Mouse (Mus musculus): ENCODE results near the gene Tmem63b. TPM values are rescaled to one million over a fixed set of nuclear protein-coding genes. Genes with fewer than 3 reads are reported as not detected.

Tmem63b gene
- polyA plus RNA-seq, 1 experiment from 2014 or later, result 29.7 TPM

DNA sequence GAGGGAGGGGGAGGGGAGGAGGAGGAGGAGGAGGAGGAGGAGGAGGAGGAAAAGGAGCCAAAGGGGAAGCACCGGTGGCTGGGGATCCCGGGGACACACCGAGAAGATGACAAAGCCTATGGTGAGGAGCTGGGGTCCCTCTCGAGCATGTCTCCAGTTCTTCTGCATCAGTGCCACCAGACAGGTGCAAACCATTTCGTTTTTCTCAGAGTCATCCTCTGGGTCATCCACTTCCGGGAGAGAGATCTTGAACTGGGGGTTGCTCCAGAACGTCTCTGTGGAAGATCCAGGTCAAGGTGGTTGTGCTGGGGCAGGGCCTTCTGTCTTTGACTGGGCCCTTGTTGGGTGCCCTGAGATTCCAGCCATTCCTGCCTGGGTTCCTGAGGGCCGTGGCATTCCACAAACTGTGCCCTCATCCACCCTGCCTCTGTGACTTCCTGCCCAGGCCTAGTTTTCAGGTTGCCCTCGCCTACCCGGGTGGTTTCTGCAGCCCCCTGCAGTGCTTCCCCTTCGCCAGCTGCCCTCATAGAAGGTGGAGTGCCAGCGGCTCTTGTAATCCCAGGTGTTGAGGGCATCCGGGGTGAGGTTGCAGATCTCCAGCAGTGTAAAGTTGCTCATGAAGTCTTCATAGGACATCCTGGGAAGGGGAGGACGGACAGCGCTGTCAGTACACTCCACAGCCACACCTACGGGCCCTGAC lies 48.0 kb downstream of the Tmem63b start:
- H3K27me3 ChIP-seq (ENCODE audit: insufficient read depth, low read length), result no peaks in the 10 kb centered on the region
- ATAC-seq (ENCODE audit: insufficient read depth), result no peak
- no peaks in the 10 kb centered on the region for H3K36me3 ChIP-seq (ENCODE audit: insufficient read depth)
- H3K4me1 ChIP-seq (ENCODE audit: insufficient read depth), result no peaks in the 10 kb centered on the region
- no peak for TF ChIP-seq CTCF (IDR thresholded peaks at IDR 0.05; ENCODE audit: low read depth)
- H3K9ac ChIP-seq, result no peak overlapping the region
- no peaks in the 10 kb centered on the region for H3K9me3 ChIP-seq (ENCODE audit: low read depth, low read length)
- H3K4me3 ChIP-seq (ENCODE audit: low read depth, low read length), result no peak overlapping the region
- no peak overlapping the region for H3K27ac ChIP-seq (ENCODE audit: low read depth)
- no peak overlapping the region for H3K4me2 ChIP-seq
- 65% methylated on average over 16 of the region's 16 CpGs for WGBS
- DNase-seq, result no peak

DNA sequence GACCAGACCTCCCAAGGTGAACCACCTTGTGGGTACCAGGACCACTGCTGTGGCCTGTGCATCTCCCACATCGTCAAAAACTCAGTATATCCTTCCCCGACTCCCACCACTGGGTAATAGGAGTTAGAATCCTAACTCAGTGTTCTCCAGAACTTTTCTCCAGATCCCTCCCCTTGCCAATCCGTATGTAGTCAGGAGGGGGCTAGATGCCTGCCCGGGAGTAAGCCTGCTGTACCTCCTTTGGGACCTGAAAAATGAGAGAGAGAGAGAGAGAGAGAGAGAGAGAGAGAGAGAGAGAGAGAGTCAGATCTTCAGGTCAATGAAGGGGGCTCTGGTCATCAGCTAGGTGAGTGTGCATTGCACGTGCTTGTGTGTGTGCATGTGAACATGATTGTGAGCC lies 52.7 kb downstream of the Tmem63b start:
- no peak overlapping the region for H3K9ac ChIP-seq
- ATAC-seq (ENCODE audit: insufficient read depth), result no peak
- no peak overlapping the region for H3K27ac ChIP-seq (ENCODE audit: low read depth)
- no peak for TF ChIP-seq CTCF (IDR thresholded peaks at IDR 0.05; ENCODE audit: low read depth)
- H3K9me3 ChIP-seq (ENCODE audit: low read depth, low read length), result no peaks in the 10 kb centered on the region
- no peak overlapping the region for H3K4me3 ChIP-seq (ENCODE audit: low read depth, low read length)
- DNase-seq, result no peak
- H3K4me1 ChIP-seq (ENCODE audit: insufficient read depth), result peaks cover 13% of the 10 kb centered on the region
- WGBS, result 77% methylated on average over 5 of the region's 5 CpGs
- H3K36me3 ChIP-seq (ENCODE audit: insufficient read depth), result no peaks in the 10 kb centered on the region
- H3K27me3 ChIP-seq (ENCODE audit: insufficient read depth, low read length), result no peaks in the 10 kb centered on the region
- no peak overlapping the region for H3K4me2 ChIP-seq

DNA sequence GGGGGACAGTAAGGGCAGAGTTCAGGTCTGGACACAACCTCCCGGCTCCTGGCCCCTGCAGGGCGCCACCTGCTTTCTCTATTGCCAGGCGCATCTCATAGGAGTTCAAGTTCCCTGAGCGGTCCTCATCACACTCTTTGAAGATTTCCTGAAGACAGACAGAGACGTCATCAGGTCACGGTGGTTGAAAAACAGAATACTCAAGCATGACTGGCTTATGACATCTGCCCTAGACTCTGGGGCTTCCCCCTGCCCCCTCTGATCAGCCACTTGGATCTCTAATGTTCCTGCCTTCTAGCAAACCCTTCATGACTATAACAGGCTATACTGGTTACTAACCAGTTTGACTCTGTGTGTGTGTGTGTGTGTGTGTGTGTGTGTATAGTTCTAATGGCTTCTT lies 54.8 kb downstream of the Tmem63b start:
- no peak for TF ChIP-seq CTCF (IDR thresholded peaks at IDR 0.05; ENCODE audit: low read depth)
- WGBS, result 75% methylated on average over 6 of the region's 6 CpGs
- Histone ChIP-seq H3K9me3 (ENCODE audit: low read depth, low read length) (no peaks in the 10 kb centered on the region), H3K36me3 (ENCODE audit: insufficient read depth) (no peaks in the 10 kb centered on the region), H3K4me2 (no peak overlapping the region), H3K4me1 (ENCODE audit: insufficient read depth) (peaks cover 19% of the 10 kb centered on the region), H3K27ac (ENCODE audit: low read depth) (no peak overlapping the region), H3K4me3 (ENCODE audit: low read depth, low read length) (no peak overlapping the region), H3K9ac (no peak overlapping the region), H3K27me3 (ENCODE audit: insufficient read depth, low read length) (no peaks in the 10 kb centered on the region)
- no peak for DNase-seq
- no peak for ATAC-seq (ENCODE audit: insufficient read depth)

GRCm38 (mm10) chr17:45630992-45631391 lies 55.7 kb downstream of the Tmem63b start:
- H3K9ac ChIP-seq, result no peak overlapping the region
- WGBS, result 54% methylated on average over 3 of the region's 3 CpGs
- no peak for TF ChIP-seq CTCF (IDR thresholded peaks at IDR 0.05; ENCODE audit: low read depth)
- no peak overlapping the region for H3K27ac ChIP-seq (ENCODE audit: low read depth)
- H3K4me1 ChIP-seq (ENCODE audit: insufficient read depth), result peaks cover 19% of the 10 kb centered on the region
- no peaks in the 10 kb centered on the region for H3K36me3 ChIP-seq (ENCODE audit: insufficient read depth)
- DNase-seq, result no peak
- no peak overlapping the region; the same call in 1 of the 2 replicates for H3K4me2 ChIP-seq
- no peak overlapping the region for H3K4me3 ChIP-seq (ENCODE audit: low read depth, low read length)
- no peak for ATAC-seq (ENCODE audit: insufficient read depth)
- no peaks in the 10 kb centered on the region for H3K27me3 ChIP-seq (ENCODE audit: insufficient read depth, low read length)
- no peaks in the 10 kb centered on the region for H3K9me3 ChIP-seq (ENCODE audit: low read depth, low read length)

DNA sequence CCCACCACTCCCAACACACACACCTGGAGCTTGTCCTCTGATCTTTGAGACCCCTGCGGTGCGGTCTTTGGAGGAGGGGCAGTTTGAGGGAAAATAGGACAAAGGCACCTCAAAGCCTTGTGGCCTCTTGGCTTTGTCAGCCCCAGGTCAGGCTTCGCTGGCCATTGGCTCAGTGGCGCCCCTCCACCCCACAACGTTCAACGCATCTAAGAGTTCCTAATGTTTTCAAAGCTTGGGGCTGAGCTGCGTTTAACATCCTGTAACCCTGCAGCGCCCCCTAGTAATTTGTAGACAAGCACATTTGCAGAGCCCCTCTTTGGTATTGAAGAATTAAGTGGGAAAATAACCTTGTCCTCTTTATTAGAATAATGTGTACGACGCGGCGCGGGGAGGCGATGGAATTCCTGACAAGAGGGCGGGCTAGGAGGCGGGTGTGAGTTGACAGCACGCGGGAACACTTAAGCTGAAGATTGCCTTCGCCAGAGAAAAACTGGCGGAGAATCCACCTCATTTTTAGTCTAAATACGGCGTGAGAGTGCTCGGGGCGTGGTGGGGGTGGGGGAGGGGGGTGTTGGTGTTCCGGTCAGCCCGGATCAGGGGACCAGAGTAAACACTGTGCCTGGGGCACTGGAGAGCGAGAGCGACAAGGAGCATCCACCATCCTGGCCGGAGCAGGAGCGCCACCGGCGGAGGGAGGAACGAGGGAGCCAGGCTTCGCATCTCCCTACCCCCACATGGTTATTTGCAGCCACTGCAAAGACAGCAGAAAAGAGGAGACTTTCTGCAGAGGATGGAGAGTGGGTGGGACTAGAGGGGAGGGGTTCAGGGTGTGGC lies 56.6 kb downstream of the Tmem63b start:
- Histone ChIP-seq H3K27me3 (ENCODE audit: insufficient read depth, low read length) (no peaks in the 10 kb centered on the region), H3K27ac (ENCODE audit: low read depth) (peak overlapping the region; percentile 64), H3K36me3 (ENCODE audit: insufficient read depth) (no peaks in the 10 kb centered on the region), H3K9me3 (ENCODE audit: low read depth, low read length) (no peaks in the 10 kb centered on the region), H3K4me1 (ENCODE audit: insufficient read depth) (peaks cover 19% of the 10 kb centered on the region), H3K4me2 (peak overlapping the region; percentile 77), H3K4me3 (ENCODE audit: low read depth, low read length) (peak overlapping the region; percentile 36), H3K9ac (peak overlapping the region; percentile 40)
- peak; percentile 70 for TF ChIP-seq CTCF (IDR thresholded peaks at IDR 0.05; ENCODE audit: low read depth)
- peak; percentile 89 for DNase-seq
- ATAC-seq (ENCODE audit: insufficient read depth), result peak; percentile 63
- 3% methylated on average over 34 of the region's 34 CpGs for WGBS

- H3K4me3 ChIP-seq (ENCODE audit: low read depth, low read length), result peak overlapping the region; percentile 36; the same call in 1 of the 2 replicates
- no peaks in the 10 kb centered on the region for H3K9me3 ChIP-seq (ENCODE audit: low read depth, low read length)
- no peak for TF ChIP-seq CTCF (IDR thresholded peaks at IDR 0.05; ENCODE audit: low read depth)
- H3K4me2 ChIP-seq, result peak overlapping the region; percentile 77
- no peaks in the 10 kb centered on the region for H3K27me3 ChIP-seq (ENCODE audit: insufficient read depth, low read length)
- DNase-seq (peak; percentile 89), ATAC-seq (ENCODE audit: insufficient read depth) (peak; percentile 84)
- no peaks in the 10 kb centered on the region for H3K36me3 ChIP-seq (ENCODE audit: insufficient read depth)
- peaks cover 19% of the 10 kb centered on the region for H3K4me1 ChIP-seq (ENCODE audit: insufficient read depth)
- H3K9ac ChIP-seq, result no peak overlapping the region
- H3K27ac ChIP-seq (ENCODE audit: low read depth), result peak overlapping the region; percentile 64
- WGBS, result 35% methylated on average over 13 of the region's 13 CpGs
Measured at GRCm38 (mm10) chr17:45628885-45629855, 57.5 kb downstream of the Tmem63b start.

Data from lung, embryonic 14.5 days (tissue).